ENCODE assay signal across 20 mouse cellular contexts in the genomic region with DNA sequence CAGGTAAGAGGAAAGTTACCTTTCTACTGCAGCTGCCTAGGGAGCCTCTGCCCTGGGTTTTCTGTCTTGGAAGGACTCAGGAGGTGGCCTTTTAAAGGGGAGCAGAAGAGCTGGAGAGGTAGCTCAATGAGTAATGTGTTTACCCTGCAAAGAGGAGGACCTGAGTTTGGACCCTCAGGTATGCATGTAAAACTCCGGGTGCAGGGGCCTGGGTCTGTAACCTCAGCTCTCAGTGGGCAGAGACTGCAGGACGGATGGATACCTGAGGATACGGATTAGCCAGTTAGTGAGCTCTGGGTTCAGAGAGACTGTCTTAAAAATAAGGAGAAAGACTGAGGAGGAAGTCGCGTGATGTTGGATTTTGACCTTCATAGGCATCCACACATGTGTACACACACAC.
DNase-seq lines count a peak whose midpoint lies in the region; ATAC-seq and TF ChIP-seq lines count a peak whose summit lies in the region.
"Had no signal": no experiment of that assay in that cellular context is flagged by ENCODE, and none has a peak within 500 bp of the region (broad histone marks: within the 10 kb centered on the region; RNA-seq: fewer than 3 reads in every experiment).

No protein-coding gene starts in this region.

- H3K36me3 ChIP-seq in forebrain, embryonic 10.5 days (replicated peaks), result peaks cover 4% of the 10 kb centered on the region; the same call in 1 of the 2 replicates
- no peaks in the 10 kb centered on the region for H3K36me3 ChIP-seq in forebrain, postnatal 0 days (ENCODE audit: insufficient read depth)
- H3K36me3 ChIP-seq in midbrain, embryonic 12.5 days, result 0 out of 2 replicates have a peak, but pooled peaks cover 11% of the 10 kb centered on the region
- H3K36me3 ChIP-seq in neural tube, embryonic 13.5 days, result 0 out of 2 replicates have a peak, but pooled peaks cover 3% of the 10 kb centered on the region
- H3K36me3 ChIP-seq in heart, embryonic 10.5 days, result no peaks in the 10 kb centered on the region
- H3K36me3 ChIP-seq: forebrain, embryonic 15.5 days; heart, embryonic 13.5 days had no signal

- no peak overlapping the region for H3K9ac ChIP-seq in forebrain, postnatal 0 days
- no peak overlapping the region for H3K9ac ChIP-seq in midbrain, embryonic 12.5 days (replicated peaks)
- H3K9ac ChIP-seq in neural tube, embryonic 13.5 days, result no peak overlapping the region
- H3K9ac ChIP-seq: forebrain, embryonic 15.5 days; heart, embryonic 13.5 days had no signal

- intact Hi-C loops in left cerebral cortex, adult 2 months (cut with DNase I), result loop anchor here (5.0 kb wide), 3 partner anchors 47 to 132 kb away; a partner anchor contains a TSS
- intact Hi-C loops in left cerebral cortex, postnatal 36 days (cut with DNase I), result no loop called here
- intact Hi-C loops in gastrocnemius, postnatal 36 days (cut with DNase I), result no loop called here

- DNase-seq in forebrain, embryonic 10.5 days (ENCODE audit: extremely low spot score, low spot score), result no peak
- no peak for DNase-seq in forebrain, postnatal 0 days
- no peak for DNase-seq in left cerebral cortex, adult 2 months (ENCODE audit: extremely low spot score in 1 of 2, low spot score in 2 of 2)
- DNase-seq in left cerebral cortex, postnatal 36 days (ENCODE audit: low spot score in 2 of 2), result no peak
- no peak for DNase-seq in gastrocnemius, postnatal 36 days
- DNase-seq in heart, embryonic 10.5 days (ENCODE audit: low spot score), result no peak
- DNase-seq: adrenal gland, postnatal 14 days; cerebellum, adult 11 months; gastrocnemius, postnatal 25 days; layer of hippocampus, postnatal 36 days; liver; lung, postnatal 10 days; retina, postnatal 1 day had no signal

- H3K4me2 ChIP-seq in forebrain, postnatal 0 days (ENCODE audit: low read depth), result no peak overlapping the region
- H3K4me2 ChIP-seq in midbrain, embryonic 12.5 days (replicated peaks), result no peak overlapping the region
- no peak overlapping the region for H3K4me2 ChIP-seq in neural tube, embryonic 13.5 days
- H3K4me2 ChIP-seq: forebrain, embryonic 15.5 days; heart, embryonic 13.5 days had no signal

- no peaks in the 10 kb centered on the region for H3K9me3 ChIP-seq in forebrain, embryonic 10.5 days
- H3K9me3 ChIP-seq in forebrain, postnatal 0 days (ENCODE audit: low read length), result no peaks in the 10 kb centered on the region
- no peaks in the 10 kb centered on the region for H3K9me3 ChIP-seq in midbrain, embryonic 12.5 days
- H3K9me3 ChIP-seq in neural tube, embryonic 13.5 days, result no peaks in the 10 kb centered on the region
- H3K9me3 ChIP-seq in heart, embryonic 10.5 days, result no peaks in the 10 kb centered on the region
- H3K9me3 ChIP-seq: forebrain, embryonic 15.5 days; heart, embryonic 13.5 days had no signal

- TF ChIP-seq CTCF in forebrain, postnatal 0 days (IDR thresholded peaks at IDR 0.05; ENCODE audit: low read depth), result no peak
- TF ChIP-seq CTCF in left cerebral cortex, adult 2 months (IDR thresholded peaks at IDR 0.05), result no peak

- no peak overlapping the region for H3K4me3 ChIP-seq in forebrain, embryonic 10.5 days
- no peak overlapping the region for H3K4me3 ChIP-seq in forebrain, postnatal 0 days (ENCODE audit: low read depth, low read length)
- H3K4me3 ChIP-seq in left cerebral cortex, adult 2 months, result no peak overlapping the region
- H3K4me3 ChIP-seq in midbrain, embryonic 12.5 days, result no peak overlapping the region
- no peak overlapping the region for H3K4me3 ChIP-seq in neural tube, embryonic 13.5 days
- no peak overlapping the region for H3K4me3 ChIP-seq in heart, embryonic 10.5 days
- H3K4me3 ChIP-seq: forebrain, embryonic 15.5 days; heart, embryonic 13.5 days had no signal

- peaks cover 44% of the 10 kb centered on the region for H3K4me1 ChIP-seq in forebrain, embryonic 10.5 days
- no peaks in the 10 kb centered on the region for H3K4me1 ChIP-seq in forebrain, postnatal 0 days (ENCODE audit: insufficient read depth)
- peaks cover 42% of the 10 kb centered on the region for H3K4me1 ChIP-seq in midbrain, embryonic 12.5 days
- peaks cover 54% of the 10 kb centered on the region for H3K4me1 ChIP-seq in neural tube, embryonic 13.5 days (replicated peaks)
- peaks cover 17% of the 10 kb centered on the region for H3K4me1 ChIP-seq in heart, embryonic 10.5 days

- 60% methylated on average over 5 of the region's 5 CpGs for WGBS in forebrain, embryonic 10.5 days
- 67% methylated on average over 5 of the region's 5 CpGs for WGBS in forebrain, postnatal 0 days
- WGBS in midbrain, embryonic 12.5 days, result 64% methylated on average over 5 of the region's 5 CpGs
- 80% methylated on average over 5 of the region's 5 CpGs for WGBS in neural tube, embryonic 13.5 days
- WGBS in heart, embryonic 10.5 days, result 79% methylated on average over 5 of the region's 5 CpGs

- peaks cover 22% of the 10 kb centered on the region; the same call in 1 of the 2 replicates for H3K27me3 ChIP-seq in forebrain, embryonic 10.5 days (ENCODE audit: poor library complexity, severe bottlenecking)
- no peaks in the 10 kb centered on the region for H3K27me3 ChIP-seq in forebrain, postnatal 0 days (ENCODE audit: insufficient read depth, low read length)
- H3K27me3 ChIP-seq in midbrain, embryonic 12.5 days, result no peaks in the 10 kb centered on the region
- H3K27me3 ChIP-seq in neural tube, embryonic 13.5 days, result no peaks in the 10 kb centered on the region
- H3K27me3 ChIP-seq in heart, embryonic 10.5 days (ENCODE audit: insufficient read depth, poor library complexity, severe bottlenecking), result no peaks in the 10 kb centered on the region
- H3K27me3 ChIP-seq: forebrain, embryonic 15.5 days; heart, embryonic 13.5 days had no signal

- peak overlapping the region; percentile 72 for H3K27ac ChIP-seq in forebrain, embryonic 10.5 days
- H3K27ac ChIP-seq in forebrain, postnatal 0 days (ENCODE audit: low read depth, low read length), result no peak overlapping the region
- H3K27ac ChIP-seq in left cerebral cortex, adult 2 months, result peak overlapping the region; percentile 70
- H3K27ac ChIP-seq in midbrain, embryonic 12.5 days (replicated peaks), result peak overlapping the region; percentile 50
- H3K27ac ChIP-seq in neural tube, embryonic 13.5 days (replicated peaks), result peak overlapping the region; percentile 1; the same call in 1 of the 2 replicates
- H3K27ac ChIP-seq in heart, embryonic 10.5 days, result no peak overlapping the region
- H3K27ac ChIP-seq: heart, embryonic 13.5 days; stomach, postnatal 0 days had no signal

- no peak for ATAC-seq in forebrain, postnatal 0 days
- no peak for ATAC-seq in midbrain, embryonic 12.5 days (ENCODE audit: low FRiP score, low read depth)
- ATAC-seq in neural tube, embryonic 13.5 days (ENCODE audit: low read depth), result no peak
- ATAC-seq: activated CD4-positive, CD25-positive, alpha-beta regulatory T cell, adult 4 months; CD4-positive, CD25-positive, alpha-beta regulatory T cell, adult 4 months had no signal

Comparison
In these comparisons a context has a peak if more than half of its experiments do, and no peak if none do; other contexts are left out.
1. H3K27ac ChIP-seq: peak in forebrain, embryonic 10.5 days (single experiment), left cerebral cortex, adult 2 months (single experiment), midbrain, embryonic 12.5 days (single experiment) and neural tube, embryonic 13.5 days (single experiment); none in forebrain, postnatal 0 days (single experiment) and heart, embryonic 10.5 days (single experiment).